Mouse (Mus musculus) ES-Bruce4 (cell line): ENCODE measurements at regions not wholly inside any gene's neighbourhood (a gene's known extent, or its start where the extent isn't known, plus 50 kb on each side); places are given as distances from the start of the nearest gene placed in this dataset.

Source experiments
- CTCF ChIP-seq: IDR thresholded peaks from one replicate; pipeline ENCODE4 v1.8.1; 2011; ENCODE audit warnings: low read depth, low read length
- POLR2A ChIP-seq: IDR thresholded peaks from one replicate; pipeline ENCODE4 v1.8.1; 2011; ENCODE audit warnings: low read length; ENCODE audit not compliant: insufficient read depth

DNA sequence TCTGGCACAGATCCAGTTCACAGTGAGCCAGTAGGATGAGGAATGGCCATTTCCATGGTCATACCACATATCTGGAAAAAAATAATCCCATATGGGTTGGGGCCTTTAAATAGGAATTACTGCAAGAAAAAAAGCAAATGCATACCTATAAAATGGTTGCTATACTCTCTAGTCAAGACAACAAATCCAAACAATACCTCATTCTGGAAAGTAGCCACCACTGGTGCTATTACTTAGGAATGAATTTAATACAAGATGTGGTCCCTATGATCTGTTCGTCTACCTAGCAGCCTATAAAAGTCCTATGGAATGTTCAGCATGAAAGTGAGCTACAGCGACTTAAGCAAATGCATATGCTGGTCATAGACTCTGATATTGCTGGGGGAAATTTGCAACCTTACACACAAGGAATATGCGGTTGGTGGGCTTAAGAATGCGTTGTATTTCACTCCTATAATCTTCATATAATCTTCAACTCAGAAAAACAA lies 360.1 kb downstream of the Ptprc start:
- TF ChIP-seq POLR2A (no peak), CTCF (no peak)
